Mouse (Mus musculus) neural tube, embryonic 14.5 days (tissue): ENCODE measurements around the gene Kdm6b. TPM values are rescaled to one million over a fixed set of nuclear protein-coding genes. Genes with fewer than 3 reads are reported as not detected.

Experiments
- ATAC-seq: fragments of 200-750 bp; cut with Nextera tagmentation; 2 replicates; pipeline ENCODE4 v1.8.0; 2017; ENCODE audit warnings: low read depth, mild to moderate bottlenecking, moderate TSS enrichment, moderate library complexity
- H3K27ac ChIP-seq: fragments of 300-500 bp; sonication (generic); 2 replicates; pipeline ENCODE4 v1.5.1; 2014; ENCODE audit warnings: low read depth, mild to moderate bottlenecking, control low read depth, low read length, moderate library complexity, mixed read lengths
- H3K27me3 ChIP-seq: fragments of 300-500 bp; sonication (generic); 2 replicates; pipeline ENCODE4 v1.6.1; 2014; ENCODE audit warnings: low read length; ENCODE audit not compliant: control insufficient read depth, insufficient read depth
- H3K36me3 ChIP-seq: fragments of 300-500 bp; sonication (generic); 2 replicates; pipeline ENCODE4 v1.6.1; 2014; ENCODE audit warnings: low read length, mixed read lengths; ENCODE audit not compliant: control insufficient read depth, insufficient read depth
- H3K4me1 ChIP-seq: fragments of 300-500 bp; sonication (generic); 2 replicates; pipeline ENCODE4 v1.6.1; 2014; ENCODE audit warnings: low read length; ENCODE audit not compliant: control insufficient read depth, insufficient read depth
- H3K4me2 ChIP-seq: fragments of 300-500 bp; sonication (generic); 2 replicates; pipeline ENCODE4 v1.6.1; 2014; ENCODE audit warnings: mild to moderate bottlenecking, low read depth, low read length, control low read depth
- H3K4me3 ChIP-seq: fragments of 300-500 bp; sonication (generic); 2 replicates; pipeline ENCODE4 v1.5.1; 2014; ENCODE audit warnings: low read depth, low read length, control low read depth, mixed read lengths
- H3K9ac ChIP-seq: fragments of 300-500 bp; sonication (generic); replicated peaks from 2 replicates; pipeline ENCODE4 v1.6.1; 2014; ENCODE audit warnings: low read depth, mild to moderate bottlenecking, control low read depth, low read length, mixed read lengths
- H3K9me3 ChIP-seq: fragments of 300-500 bp; sonication (generic); 2 replicates; pipeline ENCODE4 v1.6.1; 2016; ENCODE audit warnings: low read length; ENCODE audit not compliant: control insufficient read depth
- WGBS: fragments of 180-500 bp; shearing (Covaris S2); extraction: QIAGEN DNeasy Blood & Tissue Kit; methylation state at CpG from one replicate; pipeline ENCODE4 v1.1.7; 2014; 5-methylcytosine and 5-hydroxymethylcytosine counted together
- polyA plus RNA-seq: library from polyadenylated mRNA; unstranded; fragments of >200 nt; fragmentation: Nextera tagmentation; extraction: Ambion mirVana; gene quantifications from 2 replicates; pipeline ENCODE4 v1.2.1, GENCODE M21; 2014

Kdm6b gene
- polyA plus RNA-seq, 1 experiment from 2014 or later, result 37.5 TPM

DNA sequence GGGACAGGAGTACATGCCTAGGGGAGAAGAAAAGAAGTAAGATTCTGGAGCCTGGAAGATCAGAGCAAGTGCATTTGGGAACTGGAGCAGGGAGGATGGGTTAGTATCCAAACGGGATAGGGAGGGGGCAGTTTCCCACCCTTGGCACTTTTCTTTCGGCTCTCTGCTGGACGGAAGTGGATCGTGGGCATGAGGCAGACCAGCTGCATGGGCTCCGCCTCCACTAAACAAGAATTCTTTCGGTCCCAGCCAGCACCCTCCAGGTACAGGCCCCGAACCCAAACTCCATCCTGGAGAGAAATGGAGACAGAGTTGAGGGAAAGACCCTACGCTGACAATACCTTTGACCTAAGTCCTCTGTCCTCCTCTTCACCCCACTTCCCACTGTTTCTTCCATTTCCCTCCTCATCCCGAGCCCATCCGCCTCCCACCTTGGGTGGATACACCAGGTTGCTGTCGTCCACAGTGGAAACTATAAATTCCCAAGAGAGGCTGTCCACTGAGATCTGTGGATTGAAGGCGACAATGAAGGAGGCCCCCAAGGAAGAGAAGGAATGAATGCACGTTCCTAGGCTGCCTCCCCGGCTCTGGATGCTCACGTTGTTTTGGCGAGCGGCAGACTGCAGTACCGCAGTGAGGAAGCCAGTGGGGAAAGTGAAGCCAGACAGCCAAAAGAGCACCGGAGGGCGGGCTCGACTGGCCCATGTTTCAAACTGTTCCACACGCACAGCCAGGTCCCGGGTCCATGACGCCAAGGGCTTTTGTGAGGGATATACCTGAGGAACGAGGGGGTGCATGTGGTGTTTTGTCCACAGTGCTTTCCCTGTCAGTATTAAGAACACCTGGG is 7.9 kb upstream of the Kdm6b start:
- H3K9ac ChIP-seq, result no peak overlapping the region
- no peak overlapping the region for H3K4me3 ChIP-seq
- no peak overlapping the region for H3K27ac ChIP-seq
- H3K4me2 ChIP-seq, result 0 out of 2 replicates have a peak overlapping the region, but pooled peaks have one; percentile 99
- ATAC-seq, result no peak
- peaks cover 28% of the 10 kb centered on the region for H3K4me1 ChIP-seq
- H3K36me3 ChIP-seq, result no peaks in the 10 kb centered on the region
- H3K9me3 ChIP-seq, result no peaks in the 10 kb centered on the region
- WGBS, result 13% methylated on average over 25 of the region's 25 CpGs
- H3K27me3 ChIP-seq, result peaks cover 14% of the 10 kb centered on the region; the same call in 1 of the 2 replicates

DNA sequence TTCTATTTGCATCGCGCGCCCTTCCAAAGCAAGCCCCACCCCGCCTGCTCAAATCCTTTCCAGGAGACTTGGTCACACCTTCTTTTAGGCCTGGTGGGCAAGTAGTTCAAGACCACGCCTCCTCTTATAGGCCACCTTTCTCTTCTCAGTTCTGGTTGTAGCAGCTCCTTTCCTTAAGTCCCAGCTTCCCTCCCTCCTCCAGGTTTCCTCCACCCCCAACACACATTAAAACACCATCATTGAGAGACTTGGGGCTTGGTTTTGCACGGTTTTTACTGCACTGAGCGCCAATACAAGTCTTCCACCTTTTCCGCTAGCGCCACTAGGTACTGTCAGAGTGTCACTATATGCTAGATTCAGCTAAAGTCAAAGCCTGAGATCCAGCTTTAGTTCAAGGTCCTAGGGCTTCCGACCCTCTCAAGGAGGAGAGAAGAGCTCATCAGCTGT is 7.1 kb upstream of the Kdm6b start:
- H3K9me3 ChIP-seq, result no peaks in the 10 kb centered on the region
- H3K36me3 ChIP-seq, result no peaks in the 10 kb centered on the region
- no peak for ATAC-seq
- peaks cover 28% of the 10 kb centered on the region for H3K4me1 ChIP-seq
- no peak overlapping the region for H3K27ac ChIP-seq
- 0 out of 2 replicates have a peak overlapping the region, but pooled peaks have one; percentile 18 for H3K9ac ChIP-seq
- H3K4me2 ChIP-seq, result peak overlapping the region; percentile 99
- peaks cover 14% of the 10 kb centered on the region; the same call in 1 of the 2 replicates for H3K27me3 ChIP-seq
- 8% methylated on average over 10 of the region's 10 CpGs for WGBS
- H3K4me3 ChIP-seq, result peak overlapping the region; percentile 83

DNA sequence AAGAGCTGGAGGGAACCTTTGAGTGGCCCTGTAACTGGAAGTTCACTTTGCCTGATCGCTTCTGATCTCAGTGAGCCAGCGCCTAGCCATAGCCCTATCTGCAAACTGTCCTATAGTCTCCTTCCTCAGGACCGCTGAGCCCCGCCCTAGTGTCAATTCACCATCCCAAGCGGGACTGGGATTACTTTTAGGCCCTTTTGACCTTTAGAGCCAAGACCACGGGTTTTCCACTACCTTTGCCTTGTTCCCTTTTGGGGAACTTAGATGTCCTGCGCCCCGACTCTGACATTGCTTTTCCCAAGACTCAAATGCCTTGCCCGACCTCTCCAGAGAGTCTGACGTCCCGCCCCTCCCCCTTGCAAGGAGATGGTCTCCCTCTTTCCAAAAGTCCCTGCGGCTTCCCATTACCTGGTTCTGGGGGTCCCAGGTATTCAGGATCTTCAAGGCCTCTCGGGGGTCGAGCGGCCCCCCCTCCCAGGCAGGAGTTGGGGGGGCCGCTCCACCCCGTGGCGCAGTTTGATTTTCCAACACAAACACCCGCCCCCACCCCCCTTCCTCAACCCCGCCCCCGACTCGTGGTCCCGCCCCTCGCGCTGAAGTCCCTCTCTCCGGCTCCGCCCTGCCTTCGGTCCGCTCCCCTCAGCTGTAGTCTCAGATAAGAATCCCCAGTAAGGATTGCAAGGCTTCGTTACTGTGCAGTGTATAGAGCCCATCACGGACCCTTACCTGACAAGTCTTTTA is 6.5 kb upstream of the Kdm6b start:
- Histone ChIP-seq H3K9ac (peak overlapping the region; percentile 64), H3K9me3 (no peaks in the 10 kb centered on the region), H3K4me3 (peak overlapping the region; percentile 83), H3K27me3 (peaks cover 14% of the 10 kb centered on the region; the same call in 1 of the 2 replicates), H3K36me3 (no peaks in the 10 kb centered on the region), H3K4me1 (peaks cover 30% of the 10 kb centered on the region), H3K4me2 (peak overlapping the region; percentile 99), H3K27ac (peak overlapping the region; percentile 99; the same call in 1 of the 2 replicates)
- ATAC-seq, result no peak
- 1% methylated on average over 31 of the region's 31 CpGs for WGBS

DNA sequence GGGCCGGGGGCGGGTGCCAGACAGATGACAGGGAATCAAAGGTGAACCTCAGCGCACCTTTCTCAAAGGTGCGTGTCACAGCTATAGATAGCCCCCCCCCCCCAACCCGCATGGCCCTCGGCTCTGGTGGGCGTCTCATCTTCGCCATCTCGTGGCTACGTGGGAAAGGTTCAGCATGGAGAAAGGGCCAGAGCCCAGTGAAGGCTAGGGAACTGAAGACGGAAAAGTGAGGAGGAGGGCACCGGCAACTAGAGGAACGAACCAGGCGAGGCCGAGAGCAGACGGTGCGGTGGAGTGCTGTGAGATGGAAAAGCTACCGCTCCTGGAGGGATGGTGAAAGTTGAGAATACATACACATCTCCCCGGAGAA is 6.0 kb upstream of the Kdm6b start:
- peaks cover 14% of the 10 kb centered on the region; the same call in 1 of the 2 replicates for H3K27me3 ChIP-seq
- ATAC-seq, result 0 out of 2 replicates have a peak, but pooled peaks have one; percentile 10
- peak overlapping the region; percentile 83 for H3K4me3 ChIP-seq
- H3K27ac ChIP-seq, result peak overlapping the region; percentile 99
- H3K4me1 ChIP-seq, result peaks cover 36% of the 10 kb centered on the region
- H3K4me2 ChIP-seq, result peak overlapping the region; percentile 99
- H3K9me3 ChIP-seq, result no peaks in the 10 kb centered on the region
- no peaks in the 10 kb centered on the region for H3K36me3 ChIP-seq
- H3K9ac ChIP-seq, result peak overlapping the region; percentile 64
- under 1% methylated on average over 19 of the region's 19 CpGs for WGBS

DNA sequence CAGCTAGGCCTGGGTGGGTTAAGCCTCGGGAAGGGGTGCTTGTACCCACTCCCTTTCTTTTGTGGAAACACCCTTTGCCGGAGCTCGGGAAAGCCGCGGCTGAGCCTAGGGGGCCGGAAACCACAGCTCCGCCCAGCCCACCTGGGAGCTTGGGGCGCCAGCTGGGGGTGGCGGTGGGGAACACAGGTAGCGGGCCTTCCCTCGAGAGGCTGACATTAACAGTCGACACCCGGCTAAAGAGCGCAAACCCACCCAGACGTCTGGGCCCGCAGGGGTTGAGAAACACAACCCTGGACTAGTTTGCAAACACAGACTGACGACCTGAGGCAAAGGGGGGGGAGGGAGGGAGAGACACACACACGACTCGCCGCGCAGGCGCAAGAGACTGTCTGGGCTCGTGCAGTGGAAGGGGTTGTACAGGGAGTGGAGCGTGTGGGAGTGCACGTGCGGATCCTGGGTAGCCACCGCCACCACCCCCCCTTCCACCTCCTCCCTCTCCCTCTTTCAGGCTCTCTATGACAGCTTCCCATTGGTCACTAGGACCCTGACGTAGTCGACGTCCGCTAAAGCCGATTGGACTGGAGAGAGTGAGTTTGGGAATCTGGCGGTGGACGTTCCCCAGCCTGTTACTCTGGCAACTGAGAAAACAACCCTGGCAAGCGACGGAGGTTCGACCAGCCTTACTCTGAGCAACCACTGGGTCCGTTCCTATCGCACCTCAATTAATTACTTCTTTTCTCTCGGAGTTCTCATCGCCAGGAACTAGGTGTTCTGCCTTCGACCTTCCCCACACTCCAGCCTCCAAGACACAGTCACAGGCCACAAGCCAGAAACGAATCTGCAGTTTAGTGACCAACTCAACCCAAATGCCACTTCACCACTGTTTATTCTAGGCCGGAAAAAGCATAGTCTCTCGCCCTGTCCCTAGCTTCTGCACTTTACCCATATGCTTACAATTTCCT is 5.3 kb upstream of the Kdm6b start:
- no peaks in the 10 kb centered on the region for H3K36me3 ChIP-seq
- H3K27ac ChIP-seq, result peak overlapping the region; percentile 99
- peak; percentile 91 for ATAC-seq
- H3K9ac ChIP-seq, result peak overlapping the region; percentile 64
- peak overlapping the region; percentile 99 for H3K4me2 ChIP-seq
- peaks cover 42% of the 10 kb centered on the region for H3K4me1 ChIP-seq
- WGBS, result 2% methylated on average over 40 of the region's 45 CpGs
- H3K4me3 ChIP-seq, result peak overlapping the region; percentile 83
- no peaks in the 10 kb centered on the region for H3K9me3 ChIP-seq
- H3K27me3 ChIP-seq, result peaks cover 14% of the 10 kb centered on the region; the same call in 1 of the 2 replicates

DNA sequence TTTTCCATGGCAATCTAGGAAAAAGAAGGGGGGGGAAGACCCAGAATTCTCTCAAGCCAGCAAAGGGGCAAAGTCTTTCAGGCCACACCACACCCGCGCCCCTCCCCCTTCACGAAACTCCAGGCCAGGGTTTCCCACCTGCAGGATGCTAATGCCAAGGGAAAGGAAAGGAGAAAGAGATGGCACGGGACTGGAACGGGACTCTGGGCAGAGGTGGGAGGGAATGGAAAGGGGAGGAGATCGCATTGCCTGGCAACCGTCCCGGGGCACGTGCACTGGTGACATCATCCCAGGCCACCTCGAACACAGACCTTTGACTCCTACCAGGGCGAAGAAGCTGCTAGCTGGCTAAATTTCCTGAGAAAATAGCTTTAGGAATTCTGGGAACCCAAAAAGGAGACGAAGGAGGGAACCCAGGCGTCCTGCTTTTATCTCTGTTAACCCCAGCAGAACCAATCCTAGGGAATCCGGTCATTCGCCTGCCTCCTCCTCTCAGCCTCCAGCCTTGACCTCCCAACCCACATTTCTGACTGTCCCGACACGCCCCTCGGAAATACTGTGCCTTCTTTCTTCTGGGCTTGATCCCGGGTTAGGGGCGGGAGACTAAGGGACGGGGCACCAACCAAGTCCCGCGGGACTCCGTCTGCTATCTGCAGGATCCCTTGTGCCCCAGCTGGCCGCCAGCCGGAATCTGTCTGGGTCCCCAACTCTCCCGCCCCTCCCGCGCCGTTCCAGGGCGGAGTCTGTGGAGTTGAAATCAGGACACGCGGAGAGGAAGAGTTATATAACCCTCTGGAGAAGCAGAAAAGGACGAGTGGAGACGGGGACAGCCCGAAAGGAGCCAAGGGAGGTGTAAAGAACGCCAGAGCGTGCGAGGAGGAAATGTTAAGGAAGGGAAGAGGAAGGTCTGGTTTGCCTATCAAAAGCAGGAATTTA is 4.2 kb upstream of the Kdm6b start:
- peak overlapping the region; percentile 99 for H3K9ac ChIP-seq
- H3K27me3 ChIP-seq, result peaks cover 10% of the 10 kb centered on the region; the same call in 1 of the 2 replicates
- peak overlapping the region; percentile 99 for H3K27ac ChIP-seq
- no peaks in the 10 kb centered on the region for H3K9me3 ChIP-seq
- under 1% methylated on average over 39 of the region's 39 CpGs for WGBS
- H3K4me3 ChIP-seq, result peak overlapping the region; percentile 83
- peak; percentile 29 for ATAC-seq
- H3K4me2 ChIP-seq, result peak overlapping the region; percentile 99
- peaks cover 53% of the 10 kb centered on the region for H3K4me1 ChIP-seq
- H3K36me3 ChIP-seq, result peaks cover 2% of the 10 kb centered on the region; the same call in 1 of the 2 replicates

DNA sequence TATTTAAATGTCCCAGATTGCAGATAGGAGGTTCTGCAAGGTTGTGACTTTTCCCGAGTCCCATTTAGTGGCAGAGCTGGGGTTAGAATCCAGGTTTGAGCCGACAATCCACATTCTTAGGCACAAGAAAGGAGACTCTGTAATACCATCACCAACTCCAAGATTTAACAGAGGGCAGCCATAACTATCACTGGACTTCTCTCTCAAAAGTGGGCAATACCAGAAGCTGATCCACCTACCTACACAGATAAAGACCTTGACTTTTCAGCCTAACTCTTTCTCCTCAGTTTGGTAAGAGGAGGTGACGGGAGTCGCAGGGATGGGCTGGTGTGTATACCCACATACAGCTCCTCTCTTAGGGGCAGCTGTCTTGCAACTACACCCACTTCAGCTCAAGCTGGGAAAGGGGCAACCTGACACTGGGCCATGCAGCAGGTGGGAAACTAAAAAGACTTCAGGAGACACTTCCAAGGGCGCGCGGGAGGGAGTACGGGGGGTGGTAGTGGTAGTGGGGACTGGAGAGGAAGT is 3.5 kb upstream of the Kdm6b start:
- Histone ChIP-seq H3K9ac (peak overlapping the region; percentile 99), H3K36me3 (peaks cover 6% of the 10 kb centered on the region; the same call in 1 of the 2 replicates), H3K4me1 (peaks cover 60% of the 10 kb centered on the region), H3K4me2 (peak overlapping the region; percentile 99), H3K4me3 (peak overlapping the region; percentile 83), H3K27me3 (peaks cover 4% of the 10 kb centered on the region; the same call in 1 of the 2 replicates), H3K27ac (peak overlapping the region; percentile 99), H3K9me3 (no peaks in the 10 kb centered on the region)
- 5% methylated on average over 8 of the region's 8 CpGs for WGBS
- ATAC-seq, result no peak
